ENCODE assay signal across 16 mouse cellular contexts in genomic region chr3:85518668-85519067, GRCm38 (mm10). TPM values are rescaled to one million over a fixed set of nuclear protein-coding genes. Genes with fewer than 3 reads are reported as not detected.
DNase-seq lines count a peak whose midpoint lies in the region; ATAC-seq lines count a peak whose summit lies in the region.
"Had no signal": no experiment of that assay in that cellular context is flagged by ENCODE, and none has a peak within 500 bp of the region (broad histone marks: within the 10 kb centered on the region; RNA-seq: fewer than 3 reads in every experiment).

No protein-coding gene starts in this region.

- peaks cover 23% of the 10 kb centered on the region for H3K4me1 ChIP-seq in heart, embryonic 16.5 days (ENCODE audit: control insufficient read depth, insufficient read depth, low read length)
- peaks cover 7% of the 10 kb centered on the region; the same call in 1 of the 2 replicates for H3K4me1 ChIP-seq in midbrain, embryonic 10.5 days
- H3K4me1 ChIP-seq: liver, embryonic 15.5 days; midbrain, embryonic 13.5 days had no signal

- H3K4me3 ChIP-seq in heart, embryonic 16.5 days (ENCODE audit: low read length) = no peak overlapping the region
- H3K4me3 ChIP-seq in midbrain, embryonic 10.5 days = no peak overlapping the region
- H3K4me3 ChIP-seq: erythroblast, embryonic 14.5 days; hindbrain, embryonic 15.5 days; layer of hippocampus, adult 2 months; liver, embryonic 15.5 days; midbrain, embryonic 13.5 days had no signal

- intact Hi-C loops in left cerebral cortex, postnatal 10 days (cut with DNase I) = no loop called here

- no peaks in the 10 kb centered on the region for H3K27me3 ChIP-seq in heart, embryonic 16.5 days (ENCODE audit: control insufficient read depth, insufficient read depth, low read length)
- no peaks in the 10 kb centered on the region for H3K27me3 ChIP-seq in midbrain, embryonic 10.5 days (ENCODE audit: low read depth, poor library complexity, severe bottlenecking)
- H3K27me3 ChIP-seq: hindbrain, embryonic 15.5 days; liver, embryonic 15.5 days; midbrain, embryonic 13.5 days had no signal

- DNase-seq in adrenal gland, adult 8-10 months = peak; percentile 15
- DNase-seq in adrenal gland, postnatal 25 days = no peak
- DNase-seq in cerebellum, adult 11 months = peak; percentile 36
- peak; percentile 96 for DNase-seq in heart, adult 11 months
- no peak for DNase-seq in midbrain, embryonic 10.5 days (ENCODE audit: low spot score)
- DNase-seq in left cerebral cortex, postnatal 10 days (ENCODE audit: extremely low spot score in 1 of 2, low spot score in 2 of 2) = no peak
- no peak for DNase-seq in kidney, adult 11 months
- DNase-seq: kidney, adult 8-10 months; lung, postnatal 36 days; thymus, postnatal 25 days had no signal

- no peaks in the 10 kb centered on the region for H3K36me3 ChIP-seq in heart, embryonic 16.5 days (ENCODE audit: control insufficient read depth, insufficient read depth)
- H3K36me3 ChIP-seq in midbrain, embryonic 10.5 days = no peaks in the 10 kb centered on the region
- H3K36me3 ChIP-seq: hindbrain, embryonic 15.5 days; liver, embryonic 15.5 days; midbrain, embryonic 13.5 days had no signal

- 36% methylated on average over 8 of the region's 8 CpGs for WGBS in heart, embryonic 16.5 days
- 86% methylated on average over 8 of the region's 8 CpGs for WGBS in midbrain, embryonic 10.5 days

- H3K4me2 ChIP-seq in heart, embryonic 16.5 days (ENCODE audit: low read depth, low read length) = no peak overlapping the region
- H3K4me2 ChIP-seq: hindbrain, embryonic 15.5 days; liver, embryonic 15.5 days; midbrain, embryonic 13.5 days had no signal

- peak overlapping the region; percentile 21; the same call in 1 of the 2 replicates for H3K9ac ChIP-seq in heart, embryonic 16.5 days (ENCODE audit: low read length)
- H3K9ac ChIP-seq: hindbrain, embryonic 15.5 days; liver, embryonic 15.5 days; midbrain, embryonic 13.5 days had no signal

- H3K9me3 ChIP-seq in heart, embryonic 16.5 days (replicated peaks; ENCODE audit: control insufficient read depth, low read length) = no peaks in the 10 kb centered on the region
- H3K9me3 ChIP-seq in midbrain, embryonic 10.5 days (replicated peaks) = no peaks in the 10 kb centered on the region
- H3K9me3 ChIP-seq: hindbrain, embryonic 15.5 days; liver, embryonic 15.5 days; midbrain, embryonic 13.5 days had no signal

- peak overlapping the region; percentile 91 for H3K27ac ChIP-seq in heart, embryonic 16.5 days (ENCODE audit: low read length)
- no peak overlapping the region for H3K27ac ChIP-seq in midbrain, embryonic 10.5 days (replicated peaks)
- H3K27ac ChIP-seq: hindbrain, embryonic 15.5 days; layer of hippocampus, adult 2 months; liver, embryonic 15.5 days; midbrain, embryonic 13.5 days had no signal

- peak; percentile 74 for ATAC-seq in heart, embryonic 16.5 days (replicated peaks; ENCODE audit: extremely low read depth, insufficient read depth, low FRiP score)
- ATAC-seq: midbrain, embryonic 13.5 days had no signal

RNA-seq across cellular contexts. Expression of gene Gatb, which starts 55.3 kb away (rescaled TPM):
- total RNA-seq in adrenal gland, adult 8-10 months (2022) = 10 to 100 TPM; 37.4 to 63.7 (median 49.0) TPM
- total RNA-seq in adrenal gland, postnatal 25 days (2021) = 37.2 and 48.3 TPM in 2 replicates
- 40.3 and 40.6 TPM in 2 replicates for polyA plus RNA-seq in heart, embryonic 16.5 days (2015; fragmentation: Nextera tagmentation; extraction: Ambion mirVana)
- polyA plus RNA-seq in midbrain, embryonic 10.5 days (2016; fragmentation: Nextera tagmentation; extraction: Ambion mirVana) = 26.0 and 29.5 TPM in 2 replicates
- 10 to 100 TPM; 18.3 to 21.6 TPM for total RNA-seq in left cerebral cortex, postnatal 10 days (2021)

Comparison
In these comparisons a context has a peak if more than half of its experiments do, and no peak if none do; other contexts are left out.
1. DNase-seq: peak in adrenal gland, adult 8-10 months (single experiment), cerebellum, adult 11 months (single experiment) and heart, adult 11 months (single experiment); none in adrenal gland, postnatal 25 days (single experiment), midbrain, embryonic 10.5 days (single experiment), left cerebral cortex, postnatal 10 days (0 of 2) and kidney, adult 11 months (single experiment).